Mouse (Mus musculus) liver, adult 2 months (tissue): ENCODE measurements around the gene Ebp. TPM values are rescaled to one million over a fixed set of nuclear protein-coding genes. Genes with fewer than 3 reads are reported as not detected.
A peak's percentile ranks its signal among the peaks of the same experiment; 100 is the strongest.

Experiments
- DNase-seq: peaks from one replicate; pipeline ENCODE4 v3.0.0-alpha.2; 2011; ENCODE audit warnings: low read depth, low spot score; ENCODE audit errors: extremely low read depth
- H3K27ac ChIP-seq: fragments of 200-500 bp; replicated peaks from 2 replicates; pipeline ENCODE4 v1.5.1; 2012; ENCODE audit warnings: low read depth, mild to moderate bottlenecking, control low read depth, inconsistent platforms, low read length; ENCODE audit not compliant: insufficient read depth
- H3K27me3 ChIP-seq: fragments of 200-500 bp; 2 replicates; pipeline ENCODE4 v1.6.1; 2012; ENCODE audit warnings: mild to moderate bottlenecking, moderate library complexity, low read length, inconsistent platforms; ENCODE audit not compliant: control insufficient read depth, insufficient read depth
- H3K36me3 ChIP-seq: fragments of 200-500 bp; 2 replicates; pipeline ENCODE4 v1.6.1; 2012; ENCODE audit warnings: low read length, inconsistent platforms; ENCODE audit not compliant: control insufficient read depth, insufficient read depth
- H3K4me1 ChIP-seq: fragments of 200-500 bp; 2 replicates; pipeline ENCODE4 v1.6.1; 2011; ENCODE audit warnings: low read length; ENCODE audit not compliant: control insufficient read depth, insufficient read depth
- H3K4me3 ChIP-seq: fragments of 200-500 bp; 2 replicates; pipeline ENCODE4 v1.5.1; 2011; ENCODE audit warnings: low read depth, mild to moderate bottlenecking, control low read depth, low read length, moderate library complexity; ENCODE audit not compliant: insufficient read depth
- H3K79me2 ChIP-seq: fragments of 200-500 bp; 2 replicates; pipeline ENCODE4 v1.6.1; 2012; ENCODE audit warnings: inconsistent platforms, mild to moderate bottlenecking, low read length, moderate library complexity; ENCODE audit not compliant: control insufficient read depth, insufficient read depth
- H3K9ac ChIP-seq: fragments of 200-500 bp; 2 replicates; pipeline ENCODE4 v1.6.1; 2012; ENCODE audit warnings: low read depth, mild to moderate bottlenecking, control low read depth, inconsistent platforms, low read length
- CTCF ChIP-seq: fragments of 200-500 bp; IDR thresholded peaks from 2 replicates; pipeline ENCODE4 v1.5.1; 2011; ENCODE audit warnings: low read depth, low read length, control low read depth
- POLR2A ChIP-seq: fragments of 200-500 bp; IDR thresholded peaks from 2 replicates; pipeline ENCODE4 v1.6.1; 2011; ENCODE audit warnings: low read length, control low read depth; ENCODE audit not compliant: insufficient read depth; ENCODE audit errors: extremely low read depth
- WGBS: fragments of 180-500 bp; shearing (Covaris S2); methylation state at CpG from one replicate; pipeline ENCODE4 v1.1.7; 2018; 5-methylcytosine and 5-hydroxymethylcytosine counted together
- polyA plus RNA-seq: library from polyadenylated mRNA; depleted of rRNA; stranded (reverse); fragments of >200 nt; gene quantifications from 2 replicates; pipeline ENCODE4 v1.2.3, GENCODE M21; 2012
- total RNA-seq: library from RNA; depleted of rRNA; stranded (reverse); fragments of >200 nt; gene quantifications from 2 replicates; pipeline ENCODE4 v1.2.3, GENCODE M21; 2014

The Ebp gene
- total and polyA plus RNA-seq, 2 experiments = 243 to 605 TPM

DNA sequence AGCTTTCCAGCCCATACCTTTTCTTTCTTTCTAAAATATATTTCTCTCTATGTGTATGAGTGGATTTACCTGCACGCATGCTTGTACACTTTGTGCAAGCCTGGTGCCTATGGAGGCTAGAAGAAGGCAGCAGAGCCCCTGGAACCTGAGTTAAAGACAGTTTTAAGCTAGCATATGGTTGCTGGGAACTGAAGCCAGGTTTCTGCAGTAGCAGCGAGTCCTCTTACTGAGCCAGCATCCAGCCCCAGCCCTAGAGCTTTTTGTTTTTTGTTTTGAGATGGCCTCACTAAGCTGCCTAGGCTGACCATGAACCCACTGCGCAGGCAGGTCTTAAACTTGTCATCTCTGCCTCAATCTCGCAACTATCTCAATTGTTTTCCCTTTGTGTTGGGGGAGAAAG, 28.8 kb downstream of the Ebp start:
- Histone ChIP-seq H3K4me3 (no peak overlapping the region), H3K4me1 (no peaks in the 10 kb centered on the region), H3K36me3 (no peaks in the 10 kb centered on the region), H3K9ac (no peak overlapping the region), H3K27me3 (no peaks in the 10 kb centered on the region), H3K79me2 (no peaks in the 10 kb centered on the region; the same call in 1 of the 2 replicates), H3K27ac (no peak overlapping the region)
- no peak for TF ChIP-seq CTCF
- no peak for TF ChIP-seq POLR2A
- DNase-seq = no peak
- 100% methylated on average over 4 of the region's 4 CpGs for WGBS

DNA sequence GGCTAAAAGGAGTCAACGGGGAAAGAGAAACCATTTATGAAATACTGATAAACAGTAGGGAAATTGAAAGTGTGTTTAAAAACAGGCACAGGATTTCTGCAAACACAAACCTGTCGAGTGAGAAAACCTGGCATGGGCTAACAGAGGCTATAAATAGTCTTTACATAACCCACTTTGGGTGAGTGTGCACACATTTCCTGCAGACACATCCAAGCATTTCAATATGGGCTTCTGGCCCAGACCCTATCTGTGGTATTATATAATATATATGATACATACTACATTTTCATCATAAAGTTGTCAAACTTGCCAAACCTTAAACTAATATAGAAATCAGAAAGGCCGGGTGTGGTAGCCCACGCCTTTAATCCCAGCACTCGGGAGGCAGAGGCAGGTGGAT, 30.2 kb downstream of the Ebp start:
- TF ChIP-seq POLR2A = no peak
- TF ChIP-seq CTCF = no peak
- H3K4me1 ChIP-seq = no peaks in the 10 kb centered on the region
- H3K4me3 ChIP-seq = no peak overlapping the region
- no peaks in the 10 kb centered on the region; the same call in 1 of the 2 replicates for H3K79me2 ChIP-seq
- no peak overlapping the region for H3K27ac ChIP-seq
- H3K9ac ChIP-seq = no peak overlapping the region
- WGBS = 59% methylated on average over 5 of the region's 5 CpGs
- no peak for DNase-seq
- no peaks in the 10 kb centered on the region for H3K36me3 ChIP-seq
- no peaks in the 10 kb centered on the region for H3K27me3 ChIP-seq

DNA sequence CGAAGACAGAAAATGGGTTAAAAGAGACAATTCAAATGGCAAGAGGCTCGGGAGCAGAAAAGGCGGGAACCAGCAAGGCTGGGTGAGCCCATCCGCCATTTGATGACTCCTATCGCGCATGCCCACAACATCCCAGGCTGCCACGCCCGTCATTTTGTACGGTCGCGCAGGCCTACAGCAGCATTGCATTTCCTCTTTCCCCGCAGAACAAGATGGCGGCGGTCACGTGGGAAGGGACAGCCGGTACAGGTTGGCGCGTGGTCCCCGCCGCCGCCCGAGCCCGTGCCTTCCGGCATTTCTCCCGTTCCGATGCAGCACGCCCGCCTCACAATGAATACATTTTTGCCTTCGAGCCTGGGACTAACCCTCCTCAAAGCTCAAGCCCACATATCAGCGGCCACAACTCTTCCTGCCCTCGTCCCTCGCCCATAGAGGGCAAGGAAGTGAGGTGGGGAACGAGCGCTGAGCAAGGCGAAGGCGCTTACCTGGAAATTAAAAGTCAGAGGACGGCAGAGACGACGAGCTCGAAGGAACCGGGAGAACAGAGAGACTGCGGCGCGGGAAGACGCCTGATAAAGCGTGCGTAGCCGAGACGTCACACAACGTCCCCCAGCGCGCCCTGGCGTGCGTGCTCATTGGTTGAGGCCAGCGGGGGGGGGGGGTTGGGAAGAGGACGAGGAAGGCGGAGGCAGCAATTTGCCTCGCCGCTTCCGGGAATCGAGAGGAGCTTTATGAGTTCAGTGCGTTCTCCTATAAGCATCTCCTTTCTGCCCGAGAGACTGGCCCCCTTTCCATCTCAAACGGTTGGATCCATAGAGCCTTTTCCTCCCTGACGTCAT, 47.9 kb downstream of the Ebp start, which contains the start of gene Rbm3:
Gene Rbm3, minus strand, starts transcription at position 728 of the 839 bp plus-strand sequence.
- H3K4me3 ChIP-seq = peak within 1 kb of the TSS; percentile 97
- H3K9ac ChIP-seq = peak within 1 kb of the TSS; percentile 95
- WGBS = under 1% methylated on average over 47 of the region's 65 CpGs
- 0 out of 2 replicates have a peak, but pooled peaks cover 3% of the 10 kb centered on the region for H3K79me2 ChIP-seq
- no peaks in the 10 kb centered on the region for H3K27me3 ChIP-seq
- peak within 1 kb of the TSS; percentile 99 for H3K27ac ChIP-seq
- no peak for TF ChIP-seq CTCF
- TF ChIP-seq POLR2A = peak; percentile 71
- DNase-seq = peak; percentile 64
- H3K36me3 ChIP-seq = peaks cover 24% of the 10 kb centered on the region
- peaks cover 4% of the 10 kb centered on the region; the same call in 1 of the 2 replicates for H3K4me1 ChIP-seq

DNA sequence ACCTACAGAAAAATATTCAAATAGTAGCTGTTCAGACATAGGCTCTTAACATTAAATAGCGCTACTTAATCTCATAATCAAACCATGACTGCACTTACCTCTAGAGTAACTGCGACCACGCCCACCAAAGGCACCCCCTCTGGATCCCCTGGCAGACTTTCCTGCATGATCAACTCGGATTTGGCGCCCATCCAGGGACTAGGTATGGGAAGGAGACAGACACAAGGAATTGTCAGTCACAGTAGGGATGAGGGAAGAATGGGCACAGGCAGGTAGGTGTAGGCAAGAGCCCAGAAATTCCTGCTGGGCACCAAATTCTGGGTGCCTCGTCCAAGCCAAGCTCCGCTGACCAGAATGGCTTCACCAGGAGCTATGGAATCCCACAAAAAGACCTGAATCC, 49.6 kb downstream of the Ebp start:
- Histone ChIP-seq H3K9ac (no peak overlapping the region), H3K36me3 (peaks cover 29% of the 10 kb centered on the region), H3K4me1 (peaks cover 4% of the 10 kb centered on the region; the same call in 1 of the 2 replicates), H3K27me3 (no peaks in the 10 kb centered on the region), H3K79me2 (0 out of 2 replicates have a peak, but pooled peaks cover 3% of the 10 kb centered on the region), H3K27ac (no peak overlapping the region), H3K4me3 (no peak overlapping the region)
- WGBS = 68% methylated on average over 7 of the region's 7 CpGs
- TF ChIP-seq POLR2A = no peak
- DNase-seq = no peak

DNA sequence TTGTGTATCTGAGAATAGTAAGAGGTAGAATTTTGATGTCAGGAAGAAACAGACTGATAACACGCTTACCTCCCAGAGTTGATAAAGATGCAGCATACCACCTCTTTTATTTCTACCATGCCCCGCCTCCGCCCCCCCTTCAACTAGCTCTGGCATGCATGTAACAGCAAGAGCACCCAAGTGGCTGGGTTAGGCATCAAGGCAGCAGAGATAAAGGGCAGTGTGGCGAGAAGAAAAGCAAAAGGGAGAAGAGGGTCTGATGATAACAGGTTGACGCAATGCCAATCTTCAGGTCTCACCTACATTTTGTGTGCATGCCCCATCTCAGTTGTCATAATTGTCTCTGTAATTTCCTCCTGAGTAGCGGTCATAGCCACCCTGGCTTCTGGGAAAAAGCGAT, 50.4 kb downstream of the Ebp start:
- 90% methylated on average over 7 of the region's 7 CpGs for WGBS
- no peak overlapping the region for H3K4me3 ChIP-seq
- no peak overlapping the region for H3K9ac ChIP-seq
- no peak overlapping the region for H3K27ac ChIP-seq
- TF ChIP-seq CTCF = no peak
- TF ChIP-seq POLR2A = no peak
- H3K27me3 ChIP-seq = no peaks in the 10 kb centered on the region
- DNase-seq = no peak
- H3K36me3 ChIP-seq = peaks cover 34% of the 10 kb centered on the region
- peaks cover 4% of the 10 kb centered on the region; the same call in 1 of the 2 replicates for H3K4me1 ChIP-seq
- 0 out of 2 replicates have a peak, but pooled peaks cover 3% of the 10 kb centered on the region for H3K79me2 ChIP-seq

DNA sequence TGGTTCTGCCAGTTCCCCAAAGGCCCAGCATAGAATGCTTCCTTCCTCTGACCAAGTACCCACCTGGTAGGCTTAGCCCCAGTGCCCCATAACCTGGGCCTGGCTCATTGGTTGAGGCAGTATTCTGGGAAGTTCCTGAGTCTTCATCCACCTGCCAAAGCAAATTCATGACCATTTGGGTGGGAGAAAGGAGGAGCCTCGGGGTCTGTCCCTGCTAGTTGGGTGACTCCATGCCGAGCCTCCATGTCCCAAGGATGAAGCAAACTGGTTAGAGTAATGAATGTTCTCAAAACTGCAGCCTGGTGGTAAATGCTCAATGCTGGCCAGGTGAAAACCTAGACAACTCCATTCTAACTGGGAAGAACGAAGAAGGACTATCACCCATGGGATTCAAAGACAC, 52.3 kb downstream of the Ebp start:
- no peak for DNase-seq
- Histone ChIP-seq H3K79me2 (0 out of 2 replicates have a peak, but pooled peaks cover 3% of the 10 kb centered on the region), H3K4me1 (peaks cover 4% of the 10 kb centered on the region; the same call in 1 of the 2 replicates), H3K36me3 (peaks cover 34% of the 10 kb centered on the region), H3K27me3 (no peaks in the 10 kb centered on the region), H3K9ac (no peak overlapping the region), H3K27ac (no peak overlapping the region), H3K4me3 (no peak overlapping the region)
- no peak for TF ChIP-seq CTCF
- WGBS = 94% methylated on average over 3 of the region's 3 CpGs
